Mouse (Mus musculus) cerebellum, adult 2 months (tissue): ENCODE data around the gene Tedc1.

Experiments
- CTCF ChIP-seq: fragments of 200-500 bp; IDR thresholded peaks from 2 replicates; pipeline ENCODE4 v1.5.1; 2011; ENCODE audit warnings: low read depth, mild to moderate bottlenecking, control low read depth, low read length, moderate library complexity, borderline replicate concordance; ENCODE audit not compliant: insufficient read depth
- POLR2A ChIP-seq: fragments of 200-500 bp; IDR thresholded peaks from 2 replicates; pipeline ENCODE4 v1.6.1; 2011; ENCODE audit warnings: low read length, control low read depth, borderline replicate concordance; ENCODE audit not compliant: insufficient read depth

DNA sequence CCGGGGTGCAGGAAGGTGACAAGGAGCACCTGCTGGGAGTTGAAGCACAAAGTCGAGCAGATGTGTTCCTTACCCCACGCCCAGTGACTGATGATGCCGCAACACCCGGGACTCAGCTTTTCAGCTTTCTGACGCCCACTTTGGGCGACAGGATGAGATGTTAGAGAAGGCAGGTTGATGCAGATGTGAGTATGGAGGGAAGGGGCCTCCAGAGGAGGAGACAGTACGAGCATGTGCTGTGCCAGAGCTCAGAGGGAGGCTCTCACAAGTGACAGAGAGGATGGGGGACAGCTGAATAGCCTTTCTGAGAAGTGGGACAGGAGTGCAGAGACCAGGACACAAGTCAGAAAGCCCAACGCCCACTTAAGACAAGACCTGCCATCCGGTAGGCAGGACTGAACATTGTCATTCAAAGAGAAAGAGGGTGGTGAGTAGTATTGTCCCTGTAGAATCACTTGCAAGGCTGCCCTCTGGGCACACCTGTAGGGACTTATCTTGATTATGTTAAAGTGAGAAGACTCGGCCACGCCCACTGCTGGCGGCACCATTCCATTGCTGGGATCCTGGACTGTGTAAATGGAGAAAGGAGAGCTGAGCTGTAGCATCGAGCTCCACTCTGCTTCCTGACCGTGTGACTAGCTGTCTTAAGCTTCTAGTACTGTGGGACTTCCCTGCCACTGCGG, 41.2 kb upstream of the Tedc1 start:
- TF ChIP-seq CTCF, result 0 out of 2 replicates have a peak, but pooled peaks have one; percentile 8
- TF ChIP-seq POLR2A, result no peak
